Mouse (Mus musculus) neural tube, embryonic 12.5 days (tissue): ENCODE results near the gene Minos1. TPM values are rescaled to one million over a fixed set of nuclear protein-coding genes. Genes with fewer than 3 reads are reported as not detected.

ENCODE experiments used
- ATAC-seq: fragments of 200-750 bp; cut with Nextera tagmentation; 2 replicates; pipeline ENCODE4 v1.8.0; 2017; ENCODE audit warnings: low read depth, mild to moderate bottlenecking, moderate TSS enrichment, moderate library complexity; ENCODE audit not compliant: low FRiP score
- H3K27ac ChIP-seq: fragments of 300-500 bp; sonication (generic); 2 replicates; pipeline ENCODE4 v1.5.1; 2016
- H3K27me3 ChIP-seq: fragments of 300-500 bp; sonication (generic); replicated peaks from 2 replicates; pipeline ENCODE4 v1.6.1; 2016; ENCODE audit warnings: mild to moderate bottlenecking
- H3K36me3 ChIP-seq: fragments of 300-500 bp; sonication (generic); 2 replicates; pipeline ENCODE4 v1.6.1; 2016; ENCODE audit warnings: mild to moderate bottlenecking
- H3K4me1 ChIP-seq: fragments of 300-500 bp; sonication (generic); 2 replicates; pipeline ENCODE4 v1.6.1; 2016
- H3K4me2 ChIP-seq: fragments of 300-500 bp; sonication (generic); replicated peaks from 2 replicates; pipeline ENCODE4 v1.6.1; 2016; ENCODE audit warnings: mild to moderate bottlenecking
- H3K4me3 ChIP-seq: fragments of 300-500 bp; sonication (generic); 2 replicates; pipeline ENCODE4 v1.5.1; 2016
- H3K9ac ChIP-seq: fragments of 300-500 bp; sonication (generic); 2 replicates; pipeline ENCODE4 v1.6.1; 2016; ENCODE audit warnings: mild to moderate bottlenecking
- H3K9me3 ChIP-seq: fragments of 300-500 bp; sonication (generic); 2 replicates; pipeline ENCODE4 v1.6.1; 2016; ENCODE audit warnings: mild to moderate bottlenecking
- WGBS: fragments of 180-500 bp; shearing (Covaris S2); methylation state at CpG from one replicate; pipeline ENCODE4 v1.1.7; 2016; 5-methylcytosine and 5-hydroxymethylcytosine counted together
- polyA plus RNA-seq: library from polyadenylated mRNA; unstranded; fragments of >200 nt; fragmentation: Nextera tagmentation; extraction: Ambion mirVana; gene quantifications from 2 replicates; pipeline ENCODE4 v1.2.1, GENCODE M21; 2016

Gene Minos1
- polyA plus RNA-seq, 1 experiment from 2014 or later: 430 TPM

- Histone ChIP-seq H3K27me3 (no peaks in the 10 kb centered on the region), H3K9me3 (no peaks in the 10 kb centered on the region), H3K4me3 (no peak overlapping the region), H3K27ac (no peak overlapping the region), H3K9ac (no peak overlapping the region), H3K36me3 (no peaks in the 10 kb centered on the region), H3K4me1 (no peaks in the 10 kb centered on the region), H3K4me2 (no peak overlapping the region)
- 83% methylated on average over 8 of the region's 8 CpGs for whole genome bisulfite sequencing
- no peak for ATAC-seq
Measured at GRCm38 (mm10) chr4:139165259-139165658, 34.3 kb upstream of the Minos1 start.

- Histone ChIP-seq H3K4me2 (no peak overlapping the region), H3K4me3 (no peak overlapping the region), H3K27ac (no peak overlapping the region), H3K9me3 (no peaks in the 10 kb centered on the region), H3K9ac (no peak overlapping the region), H3K4me1 (no peaks in the 10 kb centered on the region), H3K27me3 (no peaks in the 10 kb centered on the region), H3K36me3 (no peaks in the 10 kb centered on the region)
- 87% methylated on average over 6 of the region's 6 CpGs for WGBS
- ATAC-seq: no peak
Measured at GRCm38 (mm10) chr4:139164082-139164481, 33.2 kb upstream of the Minos1 start.

- no peak for ATAC-seq
- no peak overlapping the region for H3K4me2 ChIP-seq
- no peaks in the 10 kb centered on the region for H3K9me3 ChIP-seq
- no peaks in the 10 kb centered on the region for H3K27me3 ChIP-seq
- H3K9ac ChIP-seq: no peak overlapping the region
- H3K4me1 ChIP-seq: no peaks in the 10 kb centered on the region
- 76% methylated on average over 2 of the region's 2 CpGs for WGBS
- H3K36me3 ChIP-seq: no peaks in the 10 kb centered on the region
- H3K4me3 ChIP-seq: no peak overlapping the region
- no peak overlapping the region for H3K27ac ChIP-seq
Measured at GRCm38 (mm10) chr4:139161076-139161475, 30.2 kb upstream of the Minos1 start.

DNA sequence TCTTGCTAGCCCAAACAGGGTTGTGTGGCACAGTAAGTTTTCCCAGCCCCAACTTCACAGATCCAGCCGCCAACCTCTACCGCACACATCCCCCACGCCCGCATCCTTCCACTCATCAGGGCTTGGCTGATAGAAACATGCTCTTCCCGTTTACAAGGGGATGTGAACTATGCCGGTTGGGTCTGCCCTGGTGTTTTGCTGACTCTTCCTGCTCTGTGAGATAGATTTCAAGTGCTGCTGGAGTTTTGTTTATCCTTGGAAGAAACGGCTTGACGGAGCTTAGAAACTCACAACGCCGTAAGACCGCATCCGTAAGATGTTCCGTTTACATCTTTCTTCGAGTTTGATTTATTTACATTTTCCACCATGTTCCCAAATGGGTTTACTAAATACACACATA lies 27.4 kb upstream of the Minos1 start:
- no peak for ATAC-seq
- Histone ChIP-seq H3K9ac (no peak overlapping the region), H3K9me3 (no peaks in the 10 kb centered on the region), H3K36me3 (no peaks in the 10 kb centered on the region), H3K4me2 (no peak overlapping the region), H3K27me3 (no peaks in the 10 kb centered on the region), H3K4me1 (no peaks in the 10 kb centered on the region), H3K27ac (no peak overlapping the region), H3K4me3 (no peak overlapping the region)
- WGBS: 89% methylated on average over 14 of the region's 14 CpGs

GRCm38 (mm10) chr4:139156538-139156937 lies 25.6 kb upstream of the Minos1 start:
- H3K9ac ChIP-seq: no peak overlapping the region
- H3K27me3 ChIP-seq: no peaks in the 10 kb centered on the region
- H3K4me1 ChIP-seq: no peaks in the 10 kb centered on the region
- no peak overlapping the region for H3K27ac ChIP-seq
- H3K9me3 ChIP-seq: no peaks in the 10 kb centered on the region
- no peak overlapping the region for H3K4me2 ChIP-seq
- no peaks in the 10 kb centered on the region for H3K36me3 ChIP-seq
- H3K4me3 ChIP-seq: no peak overlapping the region
- WGBS: 87% methylated on average over 6 of the region's 6 CpGs
- no peak for ATAC-seq

DNA sequence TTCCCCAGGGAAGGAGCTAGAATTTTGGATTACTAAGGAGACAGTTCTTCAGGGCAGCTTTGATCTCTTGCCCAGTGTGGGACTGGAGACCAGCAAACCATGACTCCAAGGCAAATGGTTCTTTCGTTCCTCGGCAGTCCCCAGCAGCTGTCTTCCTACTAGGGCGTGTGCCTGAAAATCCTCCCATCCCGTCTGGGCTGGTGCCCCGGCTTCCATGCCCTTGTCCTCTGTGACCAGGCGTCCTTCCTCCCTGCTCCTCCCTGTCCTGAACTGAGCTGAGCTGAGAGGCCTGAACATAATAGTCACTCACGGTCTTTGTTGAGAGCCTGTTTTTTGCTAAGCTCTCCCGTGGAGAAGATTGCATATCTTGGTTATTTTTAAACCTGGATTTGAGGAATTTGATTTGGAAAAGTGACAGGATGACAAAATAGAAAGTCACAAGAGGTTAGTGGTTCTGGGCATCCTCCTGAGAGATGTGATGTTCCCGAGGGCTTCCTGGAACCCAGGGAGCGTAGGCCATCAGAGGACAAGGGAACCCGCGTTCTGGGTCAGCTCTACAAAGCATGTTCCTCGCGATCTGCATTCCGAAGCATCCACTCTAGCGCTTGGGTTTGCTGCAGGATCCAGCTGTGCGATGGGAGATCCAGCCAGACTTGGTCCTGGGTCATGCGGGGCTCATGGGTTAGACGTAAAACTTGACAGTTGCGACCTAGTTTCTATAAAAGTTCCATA lies 23.8 kb upstream of the Minos1 start:
- no peak overlapping the region for H3K9ac ChIP-seq
- 84% methylated on average over 20 of the region's 20 CpGs for WGBS
- no peak for ATAC-seq
- no peaks in the 10 kb centered on the region for H3K4me1 ChIP-seq
- no peaks in the 10 kb centered on the region for H3K9me3 ChIP-seq
- no peak overlapping the region for H3K27ac ChIP-seq
- H3K4me2 ChIP-seq: no peak overlapping the region
- H3K27me3 ChIP-seq: no peaks in the 10 kb centered on the region
- no peaks in the 10 kb centered on the region for H3K36me3 ChIP-seq
- no peak overlapping the region for H3K4me3 ChIP-seq

DNA sequence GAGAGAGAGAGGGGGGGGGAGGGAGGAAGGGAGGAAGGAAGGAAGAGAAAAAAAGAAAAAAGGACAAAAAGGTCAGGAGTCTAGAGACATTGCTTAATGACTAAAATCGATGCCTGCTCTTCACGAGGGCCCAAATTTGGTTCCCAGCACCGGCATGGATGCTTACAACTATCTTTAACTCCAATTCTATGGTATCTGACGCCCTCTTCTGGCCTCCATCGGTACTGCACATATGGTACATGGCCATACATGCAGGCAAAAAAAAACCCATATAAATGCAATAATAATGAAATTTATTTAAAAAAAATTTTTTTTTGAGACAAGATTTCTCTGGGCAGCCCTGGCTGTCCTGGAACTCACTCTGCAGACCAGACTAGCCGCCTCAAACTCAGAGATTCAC lies 20.5 kb upstream of the Minos1 start:
- H3K27ac ChIP-seq: no peak overlapping the region
- 69% methylated on average over 6 of the region's 6 CpGs for WGBS
- no peak overlapping the region for H3K9ac ChIP-seq
- no peak overlapping the region for H3K4me3 ChIP-seq
- no peaks in the 10 kb centered on the region for H3K36me3 ChIP-seq
- peaks cover 11% of the 10 kb centered on the region for H3K9me3 ChIP-seq
- no peak overlapping the region for H3K4me2 ChIP-seq
- H3K4me1 ChIP-seq: no peaks in the 10 kb centered on the region
- H3K27me3 ChIP-seq: no peaks in the 10 kb centered on the region
- ATAC-seq: no peak

GRCm38 (mm10) chr4:139146760-139147159 lies 15.8 kb upstream of the Minos1 start:
- H3K9ac ChIP-seq: no peak overlapping the region
- no peak for ATAC-seq
- no peak overlapping the region for H3K4me2 ChIP-seq
- no peak overlapping the region for H3K4me3 ChIP-seq
- H3K27ac ChIP-seq: no peak overlapping the region
- no peaks in the 10 kb centered on the region for H3K27me3 ChIP-seq
- no peaks in the 10 kb centered on the region for H3K4me1 ChIP-seq
- no peaks in the 10 kb centered on the region for H3K36me3 ChIP-seq
- peaks cover 11% of the 10 kb centered on the region for H3K9me3 ChIP-seq
- WGBS: 87% methylated on average over 5 of the region's 5 CpGs

DNA sequence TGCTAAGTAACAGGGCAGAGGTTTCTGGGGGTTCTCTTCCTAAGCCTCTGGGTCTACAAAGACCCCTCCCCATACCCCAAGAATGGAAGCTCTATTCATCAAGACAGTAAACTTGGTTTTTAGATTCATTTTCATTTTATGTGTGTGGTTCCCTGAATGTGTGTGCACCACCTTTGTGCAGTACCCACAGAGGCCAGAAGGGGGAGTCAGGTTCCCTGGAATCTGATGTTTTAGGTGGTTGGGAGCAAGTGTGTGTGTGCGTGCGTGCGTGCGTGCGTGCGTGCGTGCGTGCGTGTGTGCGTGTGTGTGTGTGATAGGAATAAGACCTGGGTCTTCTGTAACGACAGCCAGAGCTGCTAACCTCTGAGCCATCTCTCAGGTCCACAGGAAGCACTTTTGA lies 14.2 kb upstream of the Minos1 start:
- 89% methylated on average over 11 of the region's 11 CpGs for WGBS
- peaks cover 11% of the 10 kb centered on the region for H3K9me3 ChIP-seq
- no peak for ATAC-seq
- H3K4me2 ChIP-seq: no peak overlapping the region
- no peaks in the 10 kb centered on the region for H3K36me3 ChIP-seq
- H3K4me3 ChIP-seq: no peak overlapping the region
- no peaks in the 10 kb centered on the region for H3K27me3 ChIP-seq
- H3K4me1 ChIP-seq: no peaks in the 10 kb centered on the region
- H3K9ac ChIP-seq: no peak overlapping the region
- H3K27ac ChIP-seq: no peak overlapping the region

- WGBS: 82% methylated on average over 4 of the region's 4 CpGs
- Histone ChIP-seq H3K27me3 (no peaks in the 10 kb centered on the region), H3K27ac (no peak overlapping the region), H3K4me2 (no peak overlapping the region), H3K4me3 (no peak overlapping the region), H3K4me1 (no peaks in the 10 kb centered on the region), H3K9ac (no peak overlapping the region), H3K9me3 (peaks cover 11% of the 10 kb centered on the region), H3K36me3 (no peaks in the 10 kb centered on the region)
- no peak for ATAC-seq
Measured at GRCm38 (mm10) chr4:139144577-139144976, 13.7 kb upstream of the Minos1 start.

- H3K9me3 ChIP-seq: peaks cover 7% of the 10 kb centered on the region
- no peaks in the 10 kb centered on the region for H3K4me1 ChIP-seq
- no peak overlapping the region for H3K9ac ChIP-seq
- H3K36me3 ChIP-seq: no peaks in the 10 kb centered on the region
- 65% methylated on average over 9 of the region's 9 CpGs for WGBS
- H3K27me3 ChIP-seq: no peaks in the 10 kb centered on the region
- H3K4me3 ChIP-seq: no peak overlapping the region
- no peak overlapping the region for H3K27ac ChIP-seq
- no peak overlapping the region for H3K4me2 ChIP-seq
- ATAC-seq: no peak
Measured at GRCm38 (mm10) chr4:139142985-139143384, 12.1 kb upstream of the Minos1 start.

DNA sequence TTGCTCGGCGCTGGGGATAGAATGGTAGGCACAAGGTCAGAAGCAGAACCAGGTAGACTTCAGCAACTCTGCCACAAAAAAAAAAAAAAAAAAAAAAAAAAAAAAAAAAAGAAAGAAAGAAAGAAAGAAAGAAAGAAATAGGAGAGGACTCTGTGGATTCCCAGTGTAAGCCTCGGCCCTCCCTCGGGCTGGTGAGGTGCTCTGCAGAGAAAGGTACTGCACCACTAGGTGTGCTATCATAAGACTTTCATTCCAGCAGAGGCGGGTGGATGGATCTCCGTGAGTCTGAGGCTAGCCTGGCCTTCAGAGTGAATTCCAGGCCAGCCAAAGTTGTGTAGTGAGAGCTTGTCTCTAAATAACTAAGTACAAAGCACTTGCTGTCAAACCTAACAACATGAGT lies 10.9 kb upstream of the Minos1 start:
- ATAC-seq: no peak
- Histone ChIP-seq H3K27ac (no peak overlapping the region), H3K36me3 (no peaks in the 10 kb centered on the region), H3K9me3 (peaks cover 4% of the 10 kb centered on the region; the same call in 1 of the 2 replicates), H3K4me1 (no peaks in the 10 kb centered on the region), H3K4me2 (no peak overlapping the region), H3K4me3 (no peak overlapping the region), H3K9ac (no peak overlapping the region), H3K27me3 (no peaks in the 10 kb centered on the region)
- whole genome bisulfite sequencing: 78% methylated on average over 6 of the region's 6 CpGs

GRCm38 (mm10) chr4:139140267-139140666 lies 9.4 kb upstream of the Minos1 start:
- Histone ChIP-seq H3K27me3 (no peaks in the 10 kb centered on the region), H3K9ac (no peak overlapping the region), H3K9me3 (peaks cover 4% of the 10 kb centered on the region; the same call in 1 of the 2 replicates), H3K4me3 (no peak overlapping the region), H3K4me1 (no peaks in the 10 kb centered on the region), H3K4me2 (no peak overlapping the region), H3K36me3 (no peaks in the 10 kb centered on the region), H3K27ac (no peak overlapping the region)
- WGBS: 85% methylated on average over 2 of the region's 2 CpGs
- no peak for ATAC-seq
